Mouse (Mus musculus) ES-E14 (cell line): ENCODE data around the gene Tmem98.

Source experiments
- HCFC1 ChIP-seq: IDR thresholded peaks from 2 replicates; pipeline ENCODE4 v1.6.1; 2012; ENCODE audit warnings: low read length, inconsistent platforms, borderline replicate concordance; ENCODE audit not compliant: insufficient read depth
- ZNF384 ChIP-seq: IDR thresholded peaks from 2 replicates; pipeline ENCODE4 v1.6.1; 2012; ENCODE audit warnings: low read depth, low read length, inconsistent platforms

DNA sequence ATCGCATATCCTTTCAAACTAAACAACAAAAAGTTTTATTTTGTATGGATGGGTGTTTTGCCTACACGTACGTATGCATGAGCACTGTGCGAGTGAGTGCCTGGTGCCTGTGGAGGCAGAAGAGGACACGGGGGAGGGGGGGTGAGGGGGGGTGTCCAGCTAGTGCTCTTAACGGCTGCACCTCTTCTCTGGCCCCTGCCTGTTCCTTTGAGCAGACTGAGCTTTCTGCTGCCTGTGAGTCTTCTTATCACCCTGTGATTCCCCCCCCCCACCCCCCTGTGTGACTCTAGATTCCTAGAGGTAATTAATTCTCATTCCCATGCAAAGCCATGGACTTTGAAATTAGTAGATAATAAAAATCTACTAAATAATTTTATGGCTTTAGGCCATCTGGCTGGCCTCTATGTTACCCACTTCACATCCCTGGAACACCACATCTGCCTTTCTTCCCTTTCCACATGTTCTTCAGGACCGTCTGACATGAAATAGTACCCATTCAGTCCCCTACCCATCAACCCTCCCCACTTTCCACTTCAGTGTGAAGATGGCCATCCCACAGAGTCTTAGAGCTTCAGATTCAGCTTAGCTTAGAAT is 20.2 kb upstream of the Tmem98 start:
- TF ChIP-seq ZNF384 (no peak), HCFC1 (no peak)
